Mouse (Mus musculus): ENCODE measurements around the gene Olfr731. TPM values are rescaled to one million over a fixed set of nuclear protein-coding genes. Genes with fewer than 3 reads are reported as not detected.

The Olfr731 gene
- not detected in 2 replicates for polyA plus RNA-seq (2015; fragmentation: Nextera tagmentation; extraction: Ambion mirVana)

- H3K27me3 ChIP-seq (replicated peaks; ENCODE audit: control insufficient read depth, insufficient read depth, low read length) = no peaks in the 10 kb centered on the region
- H3K36me3 ChIP-seq (ENCODE audit: control insufficient read depth, insufficient read depth) = no peaks in the 10 kb centered on the region
- H3K9ac ChIP-seq (replicated peaks; ENCODE audit: low read depth, low read length) = no peak within 1 kb of the TSS
- no peak within 1 kb of the TSS for H3K4me3 ChIP-seq (replicated peaks; ENCODE audit: low read length)
- no peak within 1 kb of the TSS for H3K4me2 ChIP-seq (ENCODE audit: low read length)
- no peaks in the 10 kb centered on the region for H3K9me3 ChIP-seq (ENCODE audit: control insufficient read depth, low read length)
- WGBS = 85% methylated on average over 4 of the region's 4 CpGs
- H3K27ac ChIP-seq (ENCODE audit: low read length) = no peak within 1 kb of the TSS
- ATAC-seq = no peak
- H3K4me1 ChIP-seq (replicated peaks; ENCODE audit: control insufficient read depth, insufficient read depth, low read length) = no peaks in the 10 kb centered on the region
Observed at GRCm38 (mm10) chr14:50241766-50242165, at the start of gene Olfr731. Gene Olfr731 (minus strand): TSS chr14:50241866.

- no peak within 1 kb of the TSS for H3K4me3 ChIP-seq (replicated peaks; ENCODE audit: low read length)
- ATAC-seq = no peak
- H3K36me3 ChIP-seq (ENCODE audit: control insufficient read depth, insufficient read depth) = no peaks in the 10 kb centered on the region
- no peak within 1 kb of the TSS for H3K27ac ChIP-seq (ENCODE audit: low read length)
- 94% methylated on average over 1 of the region's 1 CpGs for WGBS
- H3K9ac ChIP-seq (replicated peaks; ENCODE audit: low read depth, low read length) = no peak within 1 kb of the TSS
- H3K9me3 ChIP-seq (ENCODE audit: control insufficient read depth, low read length) = no peaks in the 10 kb centered on the region
- H3K4me1 ChIP-seq (replicated peaks; ENCODE audit: control insufficient read depth, insufficient read depth, low read length) = no peaks in the 10 kb centered on the region
- H3K4me2 ChIP-seq (ENCODE audit: low read length) = no peak within 1 kb of the TSS
- no peaks in the 10 kb centered on the region for H3K27me3 ChIP-seq (replicated peaks; ENCODE audit: control insufficient read depth, insufficient read depth, low read length)
Observed at GRCm38 (mm10) chr14:50284106-50284505, 42.4 kb upstream of the Olfr731 start, which contains the start of gene Olfr732. Gene Olfr732 (minus strand): TSS chr14:50284206.

GRCm38 (mm10) chr14:50188098-50188497 is 53.6 kb downstream of the Olfr731 start, which contains the start of gene Olfr730:
Gene Olfr730 (minus strand): TSS chr14:50188198.
- H3K9ac ChIP-seq (replicated peaks; ENCODE audit: low read depth, low read length) = no peak within 1 kb of the TSS
- no peaks in the 10 kb centered on the region for H3K27me3 ChIP-seq (replicated peaks; ENCODE audit: control insufficient read depth, insufficient read depth, low read length)
- no peaks in the 10 kb centered on the region for H3K9me3 ChIP-seq (ENCODE audit: control insufficient read depth, low read length)
- H3K36me3 ChIP-seq (ENCODE audit: control insufficient read depth, insufficient read depth) = no peaks in the 10 kb centered on the region
- H3K4me2 ChIP-seq (ENCODE audit: low read length) = no peak within 1 kb of the TSS
- no peak for ATAC-seq
- no peaks in the 10 kb centered on the region for H3K4me1 ChIP-seq (replicated peaks; ENCODE audit: control insufficient read depth, insufficient read depth, low read length)
- WGBS = 57% methylated on average over 1 of the region's 1 CpGs
- no peak within 1 kb of the TSS for H3K27ac ChIP-seq (ENCODE audit: low read length)
- no peak within 1 kb of the TSS for H3K4me3 ChIP-seq (replicated peaks; ENCODE audit: low read length)

Other genes with a start within 250 kb of the Olfr731 start
- not detected in 2 replicates for gene Olfr725, start 201.5 kb downstream of the Olfr731 start, polyA plus RNA-seq (2015; fragmentation: Nextera tagmentation; extraction: Ambion mirVana)
- not detected in 2 replicates for gene Olfr726, start 150.9 kb downstream of the Olfr731 start, polyA plus RNA-seq (2015; fragmentation: Nextera tagmentation; extraction: Ambion mirVana)
- not detected in 2 replicates for gene Olfr727, start 118.7 kb downstream of the Olfr731 start, polyA plus RNA-seq (2015; fragmentation: Nextera tagmentation; extraction: Ambion mirVana)
- not detected in 2 replicates for gene Olfr728, start 99.2 kb downstream of the Olfr731 start, polyA plus RNA-seq (2015; fragmentation: Nextera tagmentation; extraction: Ambion mirVana)
- not detected in 2 replicates for gene Olfr729, start 89.0 kb downstream of the Olfr731 start, polyA plus RNA-seq (2015; fragmentation: Nextera tagmentation; extraction: Ambion mirVana)
- not detected in 2 replicates for gene Olfr730, start 53.7 kb downstream of the Olfr731 start, polyA plus RNA-seq (2015; fragmentation: Nextera tagmentation; extraction: Ambion mirVana)
- not detected in 2 replicates for gene Olfr732, start 42.3 kb upstream of the Olfr731 start, polyA plus RNA-seq (2015; fragmentation: Nextera tagmentation; extraction: Ambion mirVana)
- gene Olfr733, start 59.7 kb upstream of the Olfr731 start, polyA plus RNA-seq (2015; fragmentation: Nextera tagmentation; extraction: Ambion mirVana) = 0.06 TPM in 1 of 2 replicates, not detected in the other
- not detected in 2 replicates for gene Olfr734, start 84.9 kb upstream of the Olfr731 start, polyA plus RNA-seq (2015; fragmentation: Nextera tagmentation; extraction: Ambion mirVana)
- not detected in 2 replicates for gene Olfr735, start 107.0 kb upstream of the Olfr731 start, polyA plus RNA-seq (2015; fragmentation: Nextera tagmentation; extraction: Ambion mirVana)
- not detected in 2 replicates for gene Tlr11, start 116.0 kb upstream of the Olfr731 start, polyA plus RNA-seq (2015; fragmentation: Nextera tagmentation; extraction: Ambion mirVana)
- not detected in 2 replicates for gene Olfr736, start 139.3 kb upstream of the Olfr731 start, polyA plus RNA-seq (2015; fragmentation: Nextera tagmentation; extraction: Ambion mirVana)
- gene Olfr738, start 165.7 kb upstream of the Olfr731 start, polyA plus RNA-seq (2015; fragmentation: Nextera tagmentation; extraction: Ambion mirVana) = not detected in 2 replicates
- not detected in 2 replicates for gene Olfr739, start 176.8 kb upstream of the Olfr731 start, polyA plus RNA-seq (2015; fragmentation: Nextera tagmentation; extraction: Ambion mirVana)
- gene Olfr740, start 203.7 kb upstream of the Olfr731 start, polyA plus RNA-seq (2015; fragmentation: Nextera tagmentation; extraction: Ambion mirVana) = not detected in 2 replicates
- not detected in 2 replicates for gene Olfr741, start 230.9 kb upstream of the Olfr731 start, polyA plus RNA-seq (2015; fragmentation: Nextera tagmentation; extraction: Ambion mirVana)